Mouse (Mus musculus) heart, adult 2 months (tissue): ENCODE measurements at regions not wholly inside any gene's neighbourhood (a gene's known extent, or its start where the extent isn't known, plus 50 kb on each side); places are given as distances from the start of the nearest gene placed in this dataset.

Source experiments
- EP300 ChIP-seq: fragments of 200-500 bp; IDR thresholded peaks from 2 replicates; pipeline ENCODE4 v1.6.1; 2011; ENCODE audit warnings: low read depth, low read length, control low read depth; ENCODE audit not compliant: insufficient read depth
- POLR2A ChIP-seq: fragments of 200-500 bp; IDR thresholded peaks from 2 replicates; pipeline ENCODE4 v1.6.1; 2011; ENCODE audit warnings: mild to moderate bottlenecking, low read depth, low read length, control low read depth; ENCODE audit not compliant: insufficient read depth

DNA sequence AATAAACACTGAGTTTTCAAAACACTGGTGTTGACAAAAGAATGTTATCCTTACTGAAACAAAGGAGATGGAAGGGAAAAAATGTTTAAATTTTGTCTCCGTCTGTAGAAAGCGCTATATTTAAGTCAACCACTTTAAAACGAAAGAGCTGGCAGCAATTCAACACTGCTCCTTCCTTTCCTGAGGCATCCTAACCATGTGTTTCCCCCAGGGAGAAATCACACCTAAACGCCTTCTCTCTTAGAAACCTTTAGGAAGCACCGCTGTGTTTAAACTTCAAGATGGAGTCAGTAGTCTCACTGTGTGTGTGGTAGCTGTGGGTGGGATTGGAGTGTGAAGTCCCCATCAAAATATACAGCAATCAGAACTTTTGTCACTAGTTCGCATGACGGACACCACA, 268.6 kb upstream of the Intu start:
- TF ChIP-seq EP300 = no peak
- no peak for TF ChIP-seq POLR2A
